Mouse (Mus musculus) regulatory T cell (primary cell): ENCODE results near the gene Gm10803.
"Not testable (repeated sequence)": the region's sequence is repeated elsewhere in the genome, so short reads cannot be mapped to it uniquely, and the experiment has no call there.

Source experiments
- in situ Hi-C: fragments of 300-600 bp; cut with MboI, MseI; formaldehyde crosslinking; loops from one replicate; pipeline ENCODE4 v1.15.1; 2025; ENCODE audit warnings: high pct_unique_total_duplicates

The Gm10803 gene

GRCm38 (mm10) chr2:93560268-93560667 lies at the start of gene Gm10803:
Gene Gm10803, plus strand, starts transcription at chr2:93560568.
- in situ Hi-C loops, result not testable (repeated sequence)

- in situ Hi-C loops, result no loop called here
These were observed 49.5 kb upstream of the Gm10803 start for GRCm38 (mm10) chr2:93510839-93511238.

- in situ Hi-C loops, result no loop called here
These were observed 48.2 kb upstream of the Gm10803 start for GRCm38 (mm10) chr2:93512130-93512529.

- in situ Hi-C loops, result no loop called here
These were observed 45.1 kb upstream of the Gm10803 start for GRCm38 (mm10) chr2:93515246-93515645.

GRCm38 (mm10) chr2:93521042-93521441 lies 39.3 kb upstream of the Gm10803 start:
- in situ Hi-C loops, result no loop called here

- in situ Hi-C loops, result no loop called here
These were observed 38.8 kb upstream of the Gm10803 start for GRCm38 (mm10) chr2:93521571-93521970.

GRCm38 (mm10) chr2:93522005-93522404 lies 38.4 kb upstream of the Gm10803 start:
- in situ Hi-C loops, result no loop called here

GRCm38 (mm10) chr2:93525033-93525762 lies 35.2 kb upstream of the Gm10803 start:
- in situ Hi-C loops, result no loop called here

GRCm38 (mm10) chr2:93529602-93530001 lies 30.8 kb upstream of the Gm10803 start:
- in situ Hi-C loops, result no loop called here

- in situ Hi-C loops, result no loop called here
These were observed 26.5 kb upstream of the Gm10803 start for GRCm38 (mm10) chr2:93533891-93534290.

GRCm38 (mm10) chr2:93537385-93537967 lies 22.9 kb upstream of the Gm10803 start:
- in situ Hi-C loops, result no loop called here

- in situ Hi-C loops, result no loop called here
These were observed 22.2 kb upstream of the Gm10803 start for GRCm38 (mm10) chr2:93538140-93538539.

- in situ Hi-C loops, result no loop called here
These were observed 18.6 kb upstream of the Gm10803 start for GRCm38 (mm10) chr2:93541771-93542170.

GRCm38 (mm10) chr2:93552676-93553521 lies 7.5 kb upstream of the Gm10803 start:
- in situ Hi-C loops, result no loop called here

- in situ Hi-C loops, result no loop called here
These were observed 6.5 kb upstream of the Gm10803 start for GRCm38 (mm10) chr2:93553905-93554304.

GRCm38 (mm10) chr2:93565647-93566046 lies 5.3 kb downstream of the Gm10803 start:
- in situ Hi-C loops, result no loop called here

- in situ Hi-C loops, result no loop called here
These were observed 7.3 kb downstream of the Gm10803 start for GRCm38 (mm10) chr2:93567675-93568074.

- in situ Hi-C loops, result no loop called here
These were observed 12.2 kb downstream of the Gm10803 start for GRCm38 (mm10) chr2:93572565-93572964.

- in situ Hi-C loops, result no loop called here
These were observed 20.9 kb downstream of the Gm10803 start for GRCm38 (mm10) chr2:93581271-93581670.

- in situ Hi-C loops, result no loop called here
These were observed 25.5 kb downstream of the Gm10803 start for GRCm38 (mm10) chr2:93585821-93586220.

GRCm38 (mm10) chr2:93587446-93587845 lies 27.1 kb downstream of the Gm10803 start:
- in situ Hi-C loops, result no loop called here

GRCm38 (mm10) chr2:93589875-93590274 lies 29.5 kb downstream of the Gm10803 start:
- in situ Hi-C loops, result no loop called here
